Mouse (Mus musculus) left cerebral cortex, postnatal 25 days (tissue): ENCODE results near the gene Olfr374. TPM values are rescaled to one million over a fixed set of nuclear protein-coding genes. Genes with fewer than 3 reads are reported as not detected.
"Not testable (repeated sequence)": the region's sequence is repeated elsewhere in the genome, so short reads cannot be mapped to it uniquely, and the experiment has no call there.

Experiments
- DNase-seq, 2 experiments: peaks; one replicate each; pipeline ENCODE4 v3.0.0; 2022; ENCODE audit warnings: low spot score in 2 of 2, mixed read lengths in 1 of 2
- intact Hi-C: fragments of 180-260 bp; cut with DNase I; formaldehyde crosslinking; loops from one replicate; pipeline ENCODE4 v1.15.1; 2025
- total RNA-seq, 2 experiments: library from RNA; stranded (reverse); gene quantifications; 2 replicates each; pipeline ENCODE4 v1.2.3; 2021

Gene Olfr374
- total RNA-seq = not detected

DNA sequence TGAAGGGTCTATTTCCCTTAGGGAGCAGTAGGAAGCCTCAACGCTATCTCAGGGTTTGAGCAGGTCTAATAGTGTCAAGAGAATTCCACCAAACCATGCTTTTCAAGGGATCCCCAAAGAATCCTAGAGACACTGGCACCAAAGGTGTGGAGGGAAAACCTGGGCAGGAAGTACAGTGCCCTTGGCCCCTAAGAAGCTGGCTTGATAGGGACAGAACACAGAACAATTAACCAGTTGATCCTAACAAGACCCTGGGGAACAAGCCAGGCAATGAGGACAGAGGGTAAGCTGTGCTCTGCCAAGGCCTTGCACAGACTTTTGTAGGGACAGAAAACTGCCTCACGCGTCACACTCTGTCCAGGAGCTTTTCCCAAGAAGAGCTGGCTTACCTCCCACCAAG, at the start of gene Olfr374:
Olfr374 (plus strand) TSS at position 301 of the 400 bp plus-strand sequence.
- no peak for DNase-seq
- intact Hi-C loops = no loop called here

DNA sequence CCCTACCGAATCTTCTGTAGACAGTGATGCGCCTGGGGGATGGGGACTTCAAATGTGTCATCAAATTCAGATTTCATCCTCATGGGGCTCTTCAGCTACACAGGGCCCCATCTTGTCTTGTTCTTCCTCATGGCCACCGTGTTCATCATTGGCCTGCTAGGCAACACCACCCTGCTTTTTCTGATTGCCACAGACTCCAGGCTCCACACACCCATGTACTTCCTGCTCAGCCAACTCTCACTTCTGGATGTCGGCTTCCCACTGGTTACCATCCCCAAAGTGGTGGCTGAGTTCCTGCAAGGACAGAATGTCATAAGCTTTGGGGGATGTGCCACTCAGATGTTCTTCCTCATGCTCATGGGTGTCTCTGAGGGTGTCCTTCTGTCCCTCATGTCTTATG, 49.2 kb upstream of the Olfr374 start:
- intact Hi-C loops, DNase-seq: not testable (repeated sequence)

DNA sequence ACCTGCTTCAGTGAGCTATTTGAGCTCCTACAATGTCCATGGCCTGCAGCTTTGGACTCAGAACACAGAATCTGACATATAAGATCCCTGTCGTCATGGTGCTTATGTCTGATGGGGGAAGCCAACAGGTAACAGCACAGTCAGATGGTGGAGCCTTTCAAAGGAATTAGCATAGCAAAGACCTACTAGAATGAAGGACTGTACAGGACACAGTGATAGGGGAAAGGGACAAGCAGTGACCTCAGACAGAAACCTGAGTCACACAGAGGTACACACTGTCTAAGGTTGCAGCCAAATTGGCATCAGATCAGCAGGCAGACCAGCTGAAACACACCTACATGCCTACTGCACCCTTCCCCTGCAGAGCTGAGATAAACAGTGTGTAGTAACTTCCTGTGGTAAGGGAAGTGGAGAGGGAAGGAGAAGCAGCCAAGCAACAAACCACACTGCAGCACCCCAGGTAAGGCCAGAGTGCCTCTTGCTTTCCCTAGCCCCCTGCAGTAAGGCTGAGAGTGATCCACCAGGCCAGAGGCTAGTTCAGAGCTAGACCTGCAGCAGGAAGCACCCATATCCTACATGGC, 39.9 kb upstream of the Olfr374 start:
- intact Hi-C loops, DNase-seq: not testable (repeated sequence)

DNA sequence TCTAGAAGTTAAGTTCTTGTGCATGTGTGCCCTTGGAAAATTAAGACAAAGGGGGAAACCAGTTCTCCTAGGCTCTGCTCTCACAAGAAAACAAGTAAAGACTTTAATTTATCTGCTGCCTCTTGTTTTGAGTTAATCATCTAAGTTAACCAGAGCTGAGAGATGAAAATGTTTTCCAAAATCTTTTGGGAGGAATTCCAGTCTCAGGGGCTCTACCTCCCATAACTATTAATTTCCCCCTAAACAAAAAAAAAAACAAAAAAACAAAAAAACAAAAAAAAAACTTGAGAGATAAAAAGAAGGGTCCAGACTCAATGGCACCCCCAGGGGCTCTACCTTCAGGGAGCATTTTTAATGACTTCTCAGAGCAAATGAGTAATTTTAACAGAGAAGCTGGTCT, 24.0 kb upstream of the Olfr374 start, which contains the start of gene Olfr373:
Olfr373 (plus strand) TSS at position 301 of the 400 bp plus-strand sequence.
- DNase-seq = not testable (repeated sequence)

DNA sequence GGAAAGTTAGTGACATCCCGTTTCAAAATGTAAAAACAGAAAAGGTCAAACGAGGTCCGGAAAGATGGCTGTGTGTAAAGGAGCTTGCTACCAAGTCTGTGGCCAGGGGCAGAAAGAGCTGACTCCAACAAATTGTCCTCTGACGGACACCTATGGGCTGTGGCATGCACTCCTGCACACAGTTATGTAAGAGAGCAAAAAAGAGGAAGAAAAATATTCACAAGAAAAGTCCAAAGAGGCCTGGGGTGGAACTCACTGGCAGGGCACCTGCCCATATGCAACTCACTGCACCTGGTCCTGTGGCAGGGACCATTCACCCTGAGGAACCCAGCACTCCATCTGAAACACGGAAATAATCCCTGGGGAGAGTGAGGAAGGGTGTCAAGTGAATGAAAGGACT, 22.1 kb upstream of the Olfr374 start:
- intact Hi-C loops = no loop called here

More for the DNA sequence above, 24.0 kb upstream of the Olfr374 start, which contains the start of gene Olfr373:
- intact Hi-C loops = not testable (repeated sequence)

GRCm38 (mm10) chr8:72087611-72088010, 19.2 kb upstream of the Olfr374 start:
- DNase-seq, intact Hi-C loops: not testable (repeated sequence)

More for the DNA sequence above, 22.1 kb upstream of the Olfr374 start:
- DNase-seq = no peak

DNA sequence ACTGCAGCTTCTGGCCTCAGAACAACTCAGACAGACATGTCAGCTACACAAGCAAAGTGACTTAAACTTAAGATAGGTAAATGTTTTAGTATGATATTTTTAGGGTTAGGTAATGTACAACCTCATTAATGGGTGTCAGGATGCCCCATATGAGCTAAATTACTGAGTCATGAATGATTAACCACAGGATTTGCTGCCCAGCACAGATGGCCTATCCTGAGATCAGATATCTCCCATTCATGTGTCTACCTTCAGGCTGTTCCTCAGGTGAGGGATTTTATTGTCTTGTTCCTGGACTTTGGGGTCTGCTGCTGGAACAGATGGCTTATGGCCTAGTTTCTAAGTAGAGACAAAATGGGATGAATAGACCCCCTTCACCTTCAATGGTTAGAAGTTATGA, 10.1 kb upstream of the Olfr374 start:
- intact Hi-C loops, DNase-seq: not testable (repeated sequence)

- DNase-seq = peak; percentile 3 to 8
- intact Hi-C loops = loop anchor here (1.0 kb wide), 1 partner anchor 97 kb away; no protein-coding TSS in a partner anchor
Observed at GRCm38 (mm10) chr8:72099377-72100103, 7.3 kb upstream of the Olfr374 start.

DNA sequence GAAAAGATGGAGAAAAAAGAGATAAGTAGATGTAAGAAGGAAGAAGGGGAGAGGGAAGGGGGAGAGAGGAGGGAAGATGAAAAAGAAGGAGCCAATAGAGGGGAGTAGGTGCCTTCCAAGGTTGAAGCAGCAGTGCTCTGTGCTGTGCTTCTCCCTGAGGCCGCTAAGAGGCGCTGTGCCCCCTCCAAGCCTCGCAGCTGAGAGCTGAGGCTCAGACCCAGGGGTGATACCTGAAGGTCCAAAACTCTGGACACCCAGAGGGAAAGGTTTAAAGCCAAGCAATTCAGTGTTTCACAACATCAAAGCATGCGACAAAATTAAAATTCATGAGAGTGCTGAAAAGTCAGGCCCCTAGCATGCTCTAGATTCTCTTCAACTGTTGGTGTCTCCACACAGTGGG, 1.7 kb upstream of the Olfr374 start:
- no peak for DNase-seq
- intact Hi-C loops = no loop called here

DNA sequence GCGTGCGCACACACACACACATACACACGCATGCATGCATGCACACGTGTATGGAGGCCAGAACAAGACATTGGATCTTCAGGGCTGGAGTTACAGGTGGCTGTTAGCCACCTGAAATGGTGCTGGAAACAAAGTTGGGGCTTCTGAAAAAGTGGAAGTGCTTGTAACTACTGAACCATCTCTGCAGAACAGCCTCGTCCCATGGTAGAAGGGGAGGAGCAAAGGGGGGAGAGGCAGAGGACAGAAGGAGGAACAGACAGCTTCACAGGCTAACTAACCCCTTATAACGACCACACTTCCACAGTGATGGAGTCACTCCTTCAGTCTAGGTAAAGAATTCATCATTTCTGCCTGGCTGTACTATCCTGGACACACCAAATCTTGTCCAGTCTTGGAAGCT, 4.0 kb downstream of the Olfr374 start:
- intact Hi-C loops = no loop called here
- no peak for DNase-seq

- no peak for DNase-seq
- intact Hi-C loops = no loop called here
Observed at GRCm38 (mm10) chr8:72112486-72112885, 5.6 kb downstream of the Olfr374 start.

DNA sequence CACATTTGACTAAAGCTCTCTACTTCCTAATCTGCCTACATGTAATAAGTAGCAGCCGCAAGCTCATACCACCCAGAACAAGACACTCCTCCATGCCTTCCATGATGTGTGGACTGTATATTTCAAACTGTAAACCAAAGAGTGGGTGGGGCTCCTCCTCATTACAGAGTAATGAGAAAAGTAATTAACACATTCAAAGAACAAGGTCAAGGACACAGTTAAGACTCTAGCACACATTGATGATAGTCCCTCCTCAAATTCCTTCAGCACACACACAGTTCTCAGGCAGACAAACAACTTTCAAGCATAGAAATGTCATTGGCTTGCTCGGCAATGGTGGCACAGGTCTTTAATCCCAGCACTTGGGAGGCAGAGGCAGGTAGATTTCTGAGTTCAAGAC, 8.4 kb downstream of the Olfr374 start:
- DNase-seq = no peak
- intact Hi-C loops = no loop called here

DNA sequence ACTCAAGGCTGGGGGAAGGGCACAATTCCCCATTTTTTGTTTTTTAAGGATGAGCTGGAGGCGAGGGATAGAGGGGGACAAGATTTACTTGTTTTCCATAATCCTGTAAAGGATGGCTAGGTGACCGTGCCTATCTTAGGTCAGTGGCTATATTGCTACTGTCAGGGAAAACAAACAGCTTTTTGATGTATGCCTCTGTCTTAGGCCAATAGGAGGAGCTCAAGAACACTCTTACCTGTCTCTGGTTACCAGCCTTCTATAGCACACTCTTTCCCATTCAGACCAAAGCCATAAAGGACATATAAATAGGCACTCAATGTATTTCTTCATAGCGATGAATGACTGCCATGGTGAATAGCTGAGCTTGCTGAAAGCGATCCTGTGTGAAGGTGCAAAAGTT, 11.8 kb downstream of the Olfr374 start:
- DNase-seq = no peak
- intact Hi-C loops = no loop called here

- intact Hi-C loops, DNase-seq: not testable (repeated sequence)
Observed at GRCm38 (mm10) chr8:72121486-72121885, 14.6 kb downstream of the Olfr374 start.

GRCm38 (mm10) chr8:72121997-72122396, 15.2 kb downstream of the Olfr374 start:
- no peak for DNase-seq
- intact Hi-C loops = no loop called here

DNA sequence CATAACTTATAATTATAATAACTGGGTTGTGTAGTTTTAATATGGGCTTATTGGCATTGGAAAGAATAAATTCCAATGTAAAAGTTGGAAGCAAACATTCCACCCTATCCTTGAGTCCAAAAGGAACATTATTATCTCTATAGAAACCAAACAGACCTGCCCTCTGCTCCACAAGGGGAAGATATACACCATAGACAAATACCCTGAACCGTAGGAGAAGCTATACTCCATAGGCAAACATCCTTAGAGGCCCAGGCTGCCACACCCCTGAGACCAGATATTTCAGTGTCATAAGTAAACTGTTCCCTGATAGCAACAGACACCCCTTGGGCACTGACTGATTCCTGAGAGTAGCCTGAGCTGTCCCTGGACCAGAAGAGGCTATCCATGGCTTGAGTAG, 21.0 kb downstream of the Olfr374 start:
- no peak for DNase-seq
- intact Hi-C loops = no loop called here

GRCm38 (mm10) chr8:72131251-72131650, 24.4 kb downstream of the Olfr374 start:
- no peak for DNase-seq

GRCm38 (mm10) chr8:72131901-72132300, 25.1 kb downstream of the Olfr374 start:
- intact Hi-C loops = no loop called here
- DNase-seq = no peak

More at GRCm38 (mm10) chr8:72131251-72131650, 24.4 kb downstream of the Olfr374 start:
- intact Hi-C loops = no loop called here

DNA sequence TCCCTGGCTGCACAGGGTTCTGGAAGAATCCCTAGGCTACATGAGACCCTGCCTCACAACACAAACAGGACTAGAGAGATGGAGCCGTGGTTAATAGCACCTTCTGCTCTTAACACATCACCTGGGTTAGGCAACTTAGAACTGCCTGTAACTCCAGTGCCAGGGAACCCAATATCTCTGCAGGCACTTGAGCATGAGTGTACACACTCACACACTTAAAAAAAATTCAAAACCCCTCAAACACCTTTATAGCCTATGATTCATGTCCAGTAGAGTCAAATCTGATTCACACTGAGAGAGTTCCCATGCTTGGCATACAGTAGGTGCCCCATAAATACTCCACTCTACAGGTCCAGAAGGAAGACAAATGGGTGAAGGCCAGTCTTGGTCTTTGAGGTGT, 25.6 kb downstream of the Olfr374 start:
- no peak for DNase-seq
- intact Hi-C loops = no loop called here

DNA sequence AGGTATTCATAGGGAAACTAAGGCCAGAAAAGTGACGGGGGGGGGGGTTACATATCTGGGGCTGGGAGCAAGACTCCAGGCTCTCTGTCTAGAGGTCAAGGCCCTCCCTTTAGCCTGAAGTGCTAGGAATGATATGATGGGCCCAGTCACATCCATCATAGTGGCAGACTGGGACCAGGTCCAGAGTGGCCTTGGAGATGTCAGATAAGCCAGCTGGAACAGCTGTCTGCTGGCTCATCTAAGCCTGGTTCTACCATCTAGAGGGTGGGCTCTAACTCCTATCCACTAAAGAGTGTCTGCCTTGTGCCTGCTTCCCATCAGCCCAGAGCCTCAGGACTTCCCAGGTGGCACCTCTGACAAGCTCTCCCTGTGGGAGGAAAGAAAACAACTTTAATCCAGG, 26.1 kb downstream of the Olfr374 start:
- DNase-seq = no peak
- intact Hi-C loops = no loop called here

- no peak for DNase-seq
- intact Hi-C loops = no loop called here
Observed at GRCm38 (mm10) chr8:72133507-72133906, 26.7 kb downstream of the Olfr374 start.
